Mouse (Mus musculus) naive thymus-derived CD4-positive, alpha-beta T cell, adult 2 months (primary cell): Measurements from ENCODE around the gene Inpp5d.

Source experiments
- DNase-seq: peaks from one replicate; pipeline ENCODE4 v3.0.0-alpha.2; 2011; ENCODE audit warnings: low read depth

Inpp5d gene

GRCm38 (mm10) chr1:87709020-87709419 is 88.9 kb downstream of the Inpp5d start:
- no peak for DNase-seq

- no peak for DNase-seq
Observed at GRCm38 (mm10) chr1:87709661-87710270, 89.7 kb downstream of the Inpp5d start.

GRCm38 (mm10) chr1:87711938-87712613 is 92.0 kb downstream of the Inpp5d start:
- DNase-seq = no peak

GRCm38 (mm10) chr1:87712614-87712971 is 92.5 kb downstream of the Inpp5d start:
- no peak for DNase-seq

- no peak for DNase-seq
Observed at GRCm38 (mm10) chr1:87721382-87721781, 101.3 kb downstream of the Inpp5d start.

DNA sequence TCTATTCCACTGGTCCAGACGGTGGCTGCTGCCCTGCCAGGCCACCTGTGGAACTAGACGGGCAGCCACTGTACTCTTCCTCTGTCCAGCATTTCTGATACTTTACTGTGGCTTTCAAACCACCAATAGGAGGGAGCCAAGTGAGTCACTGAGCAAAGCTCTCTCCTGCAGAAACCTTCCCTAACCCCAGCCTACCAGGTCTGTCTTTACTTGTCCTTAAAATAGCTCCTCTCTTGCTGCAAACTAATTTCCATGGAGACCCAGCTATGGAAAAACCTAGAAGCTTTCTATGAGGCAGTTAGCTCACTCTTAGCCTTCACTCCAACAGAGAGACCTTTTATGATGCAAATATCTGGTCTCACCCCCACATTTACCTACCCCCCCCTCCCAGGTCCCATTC is 102.0 kb downstream of the Inpp5d start:
- no peak for DNase-seq

DNA sequence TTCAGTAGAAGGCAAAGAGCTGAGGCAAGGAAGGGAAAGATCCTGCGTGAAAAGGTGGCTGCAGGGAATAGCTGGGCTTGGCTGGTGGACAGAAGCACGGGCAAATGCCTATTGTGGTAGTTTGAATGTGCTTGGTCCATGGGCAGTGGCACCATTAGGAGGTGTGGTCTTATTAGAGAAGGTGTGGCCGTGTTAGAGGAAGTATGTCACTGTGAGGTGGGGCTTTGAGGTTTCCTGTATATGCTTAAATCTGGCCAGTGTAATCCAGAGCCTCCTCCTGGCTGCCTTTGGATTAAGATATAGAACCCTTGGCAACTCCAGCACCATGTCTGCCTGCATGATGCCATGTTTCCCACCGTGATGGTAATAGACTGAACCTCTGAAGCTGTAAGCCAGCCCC is 103.2 kb downstream of the Inpp5d start:
- no peak for DNase-seq

GRCm38 (mm10) chr1:87729070-87729469 is 109.0 kb downstream of the Inpp5d start:
- no peak for DNase-seq

GRCm38 (mm10) chr1:87729850-87730249 is 109.7 kb downstream of the Inpp5d start:
- no peak for DNase-seq

GRCm38 (mm10) chr1:87730271-87730670 is 110.2 kb downstream of the Inpp5d start:
- no peak for DNase-seq

- no peak for DNase-seq
Observed at GRCm38 (mm10) chr1:87733212-87733611, 113.1 kb downstream of the Inpp5d start.

GRCm38 (mm10) chr1:87734153-87734552 is 114.0 kb downstream of the Inpp5d start:
- no peak for DNase-seq

DNA sequence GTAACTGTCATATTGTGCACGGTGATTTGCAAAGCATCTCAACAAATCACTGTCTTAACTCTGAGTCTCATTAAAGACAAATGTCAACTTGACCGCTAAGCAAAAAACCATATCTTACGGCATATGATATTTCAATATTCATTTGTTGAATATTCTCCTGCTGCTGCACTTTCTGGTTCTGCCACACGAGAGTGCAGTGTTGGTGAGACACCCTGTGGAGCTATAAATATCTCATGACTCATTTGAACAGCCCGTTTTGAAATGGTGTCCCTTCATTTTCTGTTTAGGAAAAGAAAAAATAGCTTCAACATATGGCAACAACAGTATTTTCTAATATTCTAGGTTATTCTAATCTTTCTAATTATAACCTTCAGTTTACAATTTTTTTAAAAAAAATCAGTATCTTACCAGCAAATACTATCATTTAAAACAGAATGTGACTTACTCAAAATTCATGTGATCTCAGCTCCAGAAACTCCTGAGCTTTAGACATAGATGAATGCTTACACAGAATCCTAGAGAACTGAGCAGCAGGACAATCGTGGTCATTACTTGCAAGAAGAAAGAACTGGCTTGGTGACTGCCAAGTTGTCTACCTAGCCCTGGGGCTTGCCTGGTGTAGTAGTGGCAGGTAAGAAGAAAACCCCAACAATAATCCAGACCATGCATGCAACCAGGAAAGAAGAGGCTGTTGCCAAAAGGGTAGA is 120.6 kb downstream of the Inpp5d start:
- DNase-seq = no peak

DNA sequence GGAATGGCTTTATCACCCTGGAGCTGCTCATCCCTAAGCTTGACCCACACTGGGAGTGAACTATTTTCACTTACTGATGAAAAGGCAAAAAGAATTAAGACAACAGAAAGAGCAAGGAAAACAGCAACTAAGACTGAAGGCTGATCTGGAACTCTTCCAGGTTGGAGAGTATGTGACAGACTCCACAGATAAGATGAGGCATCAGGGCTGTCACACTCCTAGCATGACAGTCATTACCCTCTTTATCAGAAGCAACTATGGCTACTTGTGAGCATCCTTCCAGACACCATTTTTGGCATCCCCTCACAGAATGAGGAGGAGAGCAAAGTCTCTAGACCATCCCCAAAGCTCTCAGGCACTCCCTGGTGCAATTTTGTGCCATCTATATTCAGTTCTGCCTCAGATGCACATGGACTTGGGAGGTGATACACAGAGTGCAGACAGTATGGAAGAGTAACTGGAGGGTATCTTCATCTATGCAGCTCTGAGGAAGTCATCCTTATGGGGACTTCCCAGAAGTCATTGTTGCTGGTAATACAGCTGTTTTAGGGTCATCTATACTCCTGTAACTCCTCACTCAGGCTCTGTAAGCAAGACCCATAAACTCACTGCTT is 129.4 kb downstream of the Inpp5d start:
- DNase-seq = no peak

GRCm38 (mm10) chr1:87755641-87756470 is 135.7 kb downstream of the Inpp5d start, which contains the start of gene Atg16l1:
Gene Atg16l1 (plus strand): TSS chr1:87755870.
- peak; percentile 96 for DNase-seq

DNA sequence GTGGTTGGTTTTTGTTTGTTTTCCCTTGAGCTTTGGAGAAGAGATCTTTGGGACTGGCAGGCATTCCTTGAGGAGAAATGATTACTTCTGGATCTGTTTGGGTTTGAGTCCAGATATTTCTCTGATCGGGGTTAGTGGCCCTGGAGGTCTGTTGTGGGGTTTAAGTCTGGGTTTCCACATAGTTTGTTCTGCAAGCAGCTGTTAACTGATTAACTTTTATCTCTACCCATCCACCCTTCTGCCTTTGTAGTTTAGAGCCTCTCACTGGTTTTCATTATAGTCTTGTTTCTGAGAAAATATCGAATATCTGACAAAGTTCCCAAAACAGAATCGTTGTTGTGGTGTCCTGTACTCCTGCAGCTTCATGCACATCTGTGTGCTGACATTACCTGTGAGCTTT is 143.7 kb downstream of the Inpp5d start:
- DNase-seq = no peak

- DNase-seq = no peak
Observed at GRCm38 (mm10) chr1:87765741-87766140, 145.6 kb downstream of the Inpp5d start.

DNA sequence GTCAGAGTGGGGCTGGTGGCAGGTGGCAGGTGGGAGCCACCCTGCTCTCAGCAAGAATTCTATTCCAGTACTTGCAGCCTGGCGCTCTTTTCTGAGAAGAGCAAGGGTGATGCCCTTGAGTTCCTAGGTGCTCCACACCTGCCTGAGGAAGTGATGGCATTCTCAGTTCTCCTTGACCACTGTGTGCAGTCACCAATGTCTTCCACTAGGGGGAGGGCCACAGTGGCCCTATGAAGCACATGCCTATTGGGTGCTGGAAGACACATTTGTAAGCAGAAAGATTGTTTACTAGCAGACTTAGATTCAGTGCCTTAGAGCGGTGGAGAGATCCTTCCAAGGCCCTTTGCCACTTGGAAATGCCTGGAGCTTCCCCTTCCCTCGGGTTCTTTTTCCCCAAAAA is 146.1 kb downstream of the Inpp5d start:
- peak; percentile 74 for DNase-seq

DNA sequence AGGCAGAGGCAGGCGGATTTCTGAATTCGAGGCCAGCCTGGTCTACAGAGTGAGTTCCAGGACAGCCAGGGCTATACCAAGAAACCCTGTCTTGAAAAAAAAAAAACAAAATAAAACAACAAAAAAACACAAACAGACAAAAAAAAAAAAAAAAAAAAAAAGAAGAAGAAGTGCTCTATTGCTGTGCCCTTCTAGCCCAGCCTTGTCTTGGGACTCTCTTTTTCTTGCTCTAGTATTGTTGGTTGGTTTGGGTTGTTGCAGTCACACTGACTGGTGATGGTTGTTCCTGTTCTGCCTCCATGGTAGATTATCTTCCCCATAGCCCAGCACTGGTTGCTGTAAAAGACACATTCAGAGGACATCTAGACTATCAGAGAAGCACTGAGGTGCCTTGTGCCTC is 149.2 kb downstream of the Inpp5d start:
- no peak for DNase-seq
